Mouse (Mus musculus): ENCODE results near the gene Srrm4. TPM values are rescaled to one million over a fixed set of nuclear protein-coding genes. Genes with fewer than 3 reads are reported as not detected.
A peak's percentile ranks its signal among the peaks of the same experiment; 100 is the strongest.

Gene Srrm4
- polyA plus RNA-seq, 1 experiment from 2014 or later, result 0.18 TPM

- no peak overlapping the region for H3K27ac ChIP-seq (ENCODE audit: low read depth)
- H3K27me3 ChIP-seq (ENCODE audit: insufficient read depth, low read length), result no peaks in the 10 kb centered on the region
- no peak overlapping the region for H3K4me3 ChIP-seq (ENCODE audit: low read depth, low read length)
- TF ChIP-seq CTCF (IDR thresholded peaks at IDR 0.05; ENCODE audit: low read depth), result no peak
- H3K9ac ChIP-seq, result no peak overlapping the region
- no peak overlapping the region for H3K4me2 ChIP-seq
- no peak for ATAC-seq (ENCODE audit: insufficient read depth)
- no peak for DNase-seq
- WGBS, result 62% methylated on average over 8 of the region's 8 CpGs
- H3K4me1 ChIP-seq (ENCODE audit: insufficient read depth), result no peaks in the 10 kb centered on the region
- no peaks in the 10 kb centered on the region for H3K9me3 ChIP-seq (ENCODE audit: low read depth, low read length)
- no peaks in the 10 kb centered on the region for H3K36me3 ChIP-seq (ENCODE audit: insufficient read depth)
These were observed 191.4 kb downstream of the Srrm4 start for GRCm38 (mm10) chr5:116400042-116400730.

GRCm38 (mm10) chr5:116396104-116396503, 195.5 kb downstream of the Srrm4 start:
- Histone ChIP-seq H3K4me2 (no peak overlapping the region), H3K9me3 (ENCODE audit: low read depth, low read length) (no peaks in the 10 kb centered on the region), H3K9ac (no peak overlapping the region), H3K4me3 (ENCODE audit: low read depth, low read length) (no peak overlapping the region), H3K36me3 (ENCODE audit: insufficient read depth) (no peaks in the 10 kb centered on the region), H3K27me3 (ENCODE audit: insufficient read depth, low read length) (no peaks in the 10 kb centered on the region), H3K4me1 (ENCODE audit: insufficient read depth) (no peaks in the 10 kb centered on the region), H3K27ac (ENCODE audit: low read depth) (no peak overlapping the region)
- ATAC-seq (ENCODE audit: insufficient read depth) (no peak), DNase-seq (no peak)
- 85% methylated on average over 5 of the region's 5 CpGs for WGBS
- no peak for TF ChIP-seq CTCF (IDR thresholded peaks at IDR 0.05; ENCODE audit: low read depth)

GRCm38 (mm10) chr5:116392603-116393002, 199.0 kb downstream of the Srrm4 start:
- no peak for ATAC-seq (ENCODE audit: insufficient read depth)
- no peak for DNase-seq
- no peaks in the 10 kb centered on the region for H3K36me3 ChIP-seq (ENCODE audit: insufficient read depth)
- H3K27me3 ChIP-seq (ENCODE audit: insufficient read depth, low read length), result no peaks in the 10 kb centered on the region
- WGBS, result 77% methylated on average over 9 of the region's 9 CpGs
- no peak overlapping the region for H3K4me2 ChIP-seq
- no peak for TF ChIP-seq CTCF (IDR thresholded peaks at IDR 0.05; ENCODE audit: low read depth)
- H3K9ac ChIP-seq, result no peak overlapping the region
- H3K27ac ChIP-seq (ENCODE audit: low read depth), result no peak overlapping the region
- H3K4me3 ChIP-seq (ENCODE audit: low read depth, low read length), result no peak overlapping the region
- no peaks in the 10 kb centered on the region for H3K4me1 ChIP-seq (ENCODE audit: insufficient read depth)
- H3K9me3 ChIP-seq (ENCODE audit: low read depth, low read length), result no peaks in the 10 kb centered on the region

DNA sequence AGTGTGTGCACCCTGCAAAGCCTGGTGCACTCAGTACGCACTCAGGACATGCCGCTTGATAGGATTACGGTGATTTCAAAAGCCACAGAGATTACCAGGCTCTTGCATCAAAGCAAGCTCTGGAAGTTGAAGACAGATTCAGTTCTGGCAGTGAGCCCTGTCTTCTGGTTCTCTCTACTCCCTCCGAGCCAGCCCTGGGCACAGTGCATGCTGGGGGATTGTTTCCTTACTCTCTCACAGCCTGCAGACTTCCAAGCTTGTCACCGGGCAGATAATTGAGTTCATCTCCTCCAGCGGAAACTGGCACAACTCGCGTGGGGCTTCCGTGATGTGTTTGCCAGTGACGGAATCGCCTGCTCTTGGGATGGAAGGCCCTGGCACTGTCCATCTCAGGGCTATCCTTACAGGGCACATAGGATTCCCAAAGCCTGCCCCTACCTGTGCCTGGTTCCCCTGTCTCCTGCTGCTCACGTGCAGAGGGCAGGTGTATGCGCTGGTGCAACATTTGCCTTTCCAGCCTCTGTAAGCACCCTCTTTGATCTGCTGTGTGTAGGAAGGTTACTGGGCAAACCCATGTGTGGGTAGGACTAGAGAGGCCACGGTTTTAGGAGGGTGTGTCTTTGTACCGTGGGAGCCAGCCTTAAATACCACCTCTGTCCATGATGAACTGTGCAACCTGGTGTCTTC, 201.6 kb downstream of the Srrm4 start:
- ATAC-seq (ENCODE audit: insufficient read depth) (peak; percentile 60; the same call in 1 of the 2 replicates), DNase-seq (peak; percentile 77)
- 50% methylated on average over 15 of the region's 15 CpGs for WGBS
- no peaks in the 10 kb centered on the region for H3K27me3 ChIP-seq (ENCODE audit: insufficient read depth, low read length)
- no peak overlapping the region for H3K4me3 ChIP-seq (ENCODE audit: low read depth, low read length)
- TF ChIP-seq CTCF (IDR thresholded peaks at IDR 0.05; ENCODE audit: low read depth), result no peak
- H3K27ac ChIP-seq (ENCODE audit: low read depth), result 0 out of 2 replicates have a peak overlapping the region, but pooled peaks have one; percentile 8
- no peaks in the 10 kb centered on the region for H3K9me3 ChIP-seq (ENCODE audit: low read depth, low read length)
- H3K9ac ChIP-seq, result no peak overlapping the region
- H3K4me1 ChIP-seq (ENCODE audit: insufficient read depth), result no peaks in the 10 kb centered on the region
- no peak overlapping the region for H3K4me2 ChIP-seq
- no peaks in the 10 kb centered on the region for H3K36me3 ChIP-seq (ENCODE audit: insufficient read depth)

DNA sequence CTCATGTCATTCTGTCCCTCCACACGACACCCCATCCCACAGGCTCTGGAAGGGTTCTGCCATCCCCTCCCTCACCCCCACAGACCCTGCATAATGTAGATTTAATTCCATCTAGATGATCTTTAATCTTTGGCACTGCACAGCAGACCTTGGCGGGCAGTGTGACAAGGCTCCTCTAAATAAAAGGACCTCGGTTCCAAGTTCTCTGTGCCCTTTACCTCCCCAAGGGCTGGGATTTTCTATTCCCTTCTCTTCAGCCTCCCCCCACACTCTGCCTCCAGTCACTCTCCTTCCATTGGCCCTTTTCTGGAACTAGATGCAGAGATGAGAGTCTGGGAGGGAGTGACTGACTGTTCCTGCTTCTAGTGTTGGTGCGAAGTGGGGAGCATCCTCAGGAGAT, 202.3 kb downstream of the Srrm4 start:
- ATAC-seq (ENCODE audit: insufficient read depth), result no peak
- Histone ChIP-seq H3K27ac (ENCODE audit: low read depth) (no peak overlapping the region), H3K4me3 (ENCODE audit: low read depth, low read length) (no peak overlapping the region), H3K9me3 (ENCODE audit: low read depth, low read length) (no peaks in the 10 kb centered on the region), H3K27me3 (ENCODE audit: insufficient read depth, low read length) (no peaks in the 10 kb centered on the region), H3K9ac (no peak overlapping the region), H3K4me2 (no peak overlapping the region), H3K4me1 (ENCODE audit: insufficient read depth) (no peaks in the 10 kb centered on the region), H3K36me3 (ENCODE audit: insufficient read depth) (no peaks in the 10 kb centered on the region)
- 70% methylated on average over 4 of the region's 4 CpGs for WGBS
- TF ChIP-seq CTCF (IDR thresholded peaks at IDR 0.05; ENCODE audit: low read depth), result no peak
- no peak for DNase-seq

Other genes with a start within 250 kb of the Srrm4 start
- gene Hspb8, start 169.0 kb downstream of the Srrm4 start, polyA plus RNA-seq (2014; fragmentation: Nextera tagmentation; extraction: Ambion mirVana), result 8.1 and 11.1 TPM in 2 replicates